Mouse (Mus musculus) limb, embryonic 14.5 days (tissue): Measurements from ENCODE around the gene Orai3. TPM values are rescaled to one million over a fixed set of nuclear protein-coding genes. Genes with fewer than 3 reads are reported as not detected.

ENCODE experiments used
- ATAC-seq: fragments of 200-750 bp; cut with Nextera tagmentation; 2 replicates; pipeline ENCODE4 v1.8.0; 2017; ENCODE audit warnings: low read depth, moderate number of reproducible peaks, moderate TSS enrichment; ENCODE audit not compliant: low FRiP score
- DNase-seq: peaks from one replicate; pipeline ENCODE4 v3.0.0-alpha.2; 2015; ENCODE audit warnings: low spot score
- H3K27ac ChIP-seq: fragments of 300-500 bp; sonication (generic); replicated peaks from 2 replicates; pipeline ENCODE4 v1.5.1; 2014; ENCODE audit warnings: low read depth, mild to moderate bottlenecking, low read length, moderate library complexity, mixed read lengths
- H3K27me3 ChIP-seq: fragments of 300-500 bp; sonication (generic); 2 replicates; pipeline ENCODE4 v1.6.1; 2014; ENCODE audit warnings: low read length, mixed read lengths; ENCODE audit not compliant: control insufficient read depth, insufficient read depth
- H3K36me3 ChIP-seq: fragments of 300-500 bp; sonication (generic); 2 replicates; pipeline ENCODE4 v1.6.1; 2014; ENCODE audit warnings: mild to moderate bottlenecking, low read length, moderate library complexity, mixed read lengths; ENCODE audit not compliant: control insufficient read depth, insufficient read depth
- H3K4me1 ChIP-seq: fragments of 300-500 bp; sonication (generic); 2 replicates; pipeline ENCODE4 v1.6.1; 2014; ENCODE audit warnings: antibody characterized with exemption, low read length, mixed read lengths; ENCODE audit not compliant: control insufficient read depth, insufficient read depth
- H3K4me2 ChIP-seq: fragments of 300-500 bp; sonication (generic); replicated peaks from 2 replicates; pipeline ENCODE4 v1.6.1; 2014; ENCODE audit warnings: low read depth, mild to moderate bottlenecking, low read length, moderate library complexity; ENCODE audit not compliant: severe bottlenecking
- H3K4me3 ChIP-seq: fragments of 300-500 bp; sonication (generic); replicated peaks from 2 replicates; pipeline ENCODE4 v1.5.1; 2014; ENCODE audit warnings: low read length
- H3K9ac ChIP-seq: fragments of 300-500 bp; sonication (generic); 2 replicates; pipeline ENCODE4 v1.6.1; 2014; ENCODE audit warnings: mild to moderate bottlenecking, low read depth, low read length, moderate library complexity; ENCODE audit not compliant: severe bottlenecking
- H3K9me3 ChIP-seq: fragments of 300-500 bp; sonication (generic); 2 replicates; pipeline ENCODE4 v1.6.1; 2016; ENCODE audit warnings: low read length; ENCODE audit not compliant: control insufficient read depth
- POLR2A ChIP-seq: fragments of 200-500 bp; IDR thresholded peaks from 2 replicates; pipeline ENCODE4 v1.8.0; 2012; ENCODE audit warnings: inconsistent platforms, mild to moderate bottlenecking, moderate library complexity, borderline replicate concordance; ENCODE audit not compliant: insufficient read depth, insufficient read length; ENCODE audit errors: extremely low read depth
- WGBS: fragments of 180-500 bp; shearing (Covaris S2); extraction: QIAGEN DNeasy Blood & Tissue Kit; methylation state at CpG from one replicate; pipeline ENCODE4 v1.1.7; 2014; 5-methylcytosine and 5-hydroxymethylcytosine counted together
- polyA plus RNA-seq, 2 experiments: library from polyadenylated mRNA; depleted of rRNA in 1 of 2; stranded (reverse) in 1 of 2; unstranded in 1 of 2; fragments of >200 nt; fragmentation: Nextera tagmentation in 1 of 2; extraction: Ambion mirVana in 1 of 2; gene quantifications; 2 replicates each; pipeline versions ENCODE4 v1.2.1 to v1.2.3; 2012 to 2014

Gene Orai3
- polyA plus RNA-seq, 2 experiments, result 10.5 to 22.8 TPM

DNA sequence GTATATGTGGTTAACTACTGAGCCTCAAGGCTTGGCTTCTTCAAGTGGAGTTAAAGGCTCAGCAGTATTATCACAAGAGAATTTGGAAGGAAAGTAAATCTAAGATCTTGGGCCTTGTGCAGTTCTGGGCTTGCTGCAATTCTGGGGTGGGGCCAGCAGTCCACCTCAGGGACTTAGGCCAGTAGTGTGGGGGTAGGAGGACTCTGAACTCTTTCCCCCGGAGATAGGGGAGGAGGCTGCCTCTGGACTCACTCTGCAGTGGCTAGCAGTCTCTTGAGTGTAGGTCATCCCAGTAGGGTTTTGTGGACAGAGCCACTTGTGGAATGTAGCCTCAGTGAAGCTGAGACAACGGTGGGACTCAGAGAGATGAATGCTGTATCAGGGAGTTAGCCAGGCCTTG, 3.9 kb upstream of the Orai3 start:
- no peak for ATAC-seq
- Histone ChIP-seq H3K4me1 (peaks cover 8% of the 10 kb centered on the region), H3K9me3 (no peaks in the 10 kb centered on the region), H3K27ac (no peak overlapping the region), H3K4me2 (no peak overlapping the region), H3K4me3 (no peak overlapping the region), H3K9ac (no peak overlapping the region), H3K36me3 (peaks cover 70% of the 10 kb centered on the region), H3K27me3 (no peaks in the 10 kb centered on the region)
- WGBS, result 97% methylated on average over 2 of the region's 2 CpGs
- TF ChIP-seq POLR2A, result no peak
- DNase-seq, result no peak

DNA sequence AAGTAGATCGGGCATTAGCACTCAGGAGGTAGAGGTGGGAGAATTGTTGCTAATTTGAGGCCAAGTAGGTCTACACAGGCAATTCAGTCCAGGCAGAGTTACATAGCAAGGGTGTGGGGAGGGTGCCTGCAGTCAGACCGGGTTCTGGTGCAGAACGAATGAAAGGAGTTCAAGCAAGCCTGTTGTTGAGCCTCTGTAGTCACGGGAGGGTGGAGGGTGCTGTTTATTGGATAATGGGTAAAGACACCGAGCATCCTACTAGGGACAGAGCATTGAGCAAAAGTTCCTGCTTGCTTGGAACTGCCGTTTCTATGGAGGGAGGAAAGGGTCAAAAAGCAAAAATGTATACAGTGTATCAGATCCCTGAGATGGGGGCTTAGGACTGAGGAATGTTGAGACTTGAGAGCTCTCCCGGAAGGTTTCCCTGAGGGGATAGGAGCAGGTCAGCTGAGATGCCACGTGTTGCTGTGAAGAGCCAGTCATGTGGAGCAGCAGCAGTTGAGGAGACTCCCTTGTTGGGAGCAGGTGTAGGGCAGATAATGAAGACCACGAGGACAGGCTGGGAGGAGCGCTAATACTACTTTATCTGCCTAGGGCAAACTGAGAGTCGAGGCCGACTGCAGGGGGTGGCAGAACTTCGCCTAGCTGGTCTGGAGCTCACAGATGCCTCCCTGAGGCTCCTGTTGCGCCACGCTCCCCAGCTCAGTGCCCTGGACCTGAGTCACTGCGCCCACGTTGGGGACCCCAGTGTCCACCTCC, 2.6 kb upstream of the Orai3 start:
- H3K27ac ChIP-seq, result no peak overlapping the region
- 77% methylated on average over 17 of the region's 17 CpGs for WGBS
- no peaks in the 10 kb centered on the region for H3K27me3 ChIP-seq
- H3K36me3 ChIP-seq, result peaks cover 63% of the 10 kb centered on the region
- H3K4me2 ChIP-seq, result no peak overlapping the region
- peaks cover 10% of the 10 kb centered on the region for H3K4me1 ChIP-seq
- ATAC-seq (no peak), DNase-seq (no peak)
- H3K9ac ChIP-seq, result no peak overlapping the region
- H3K4me3 ChIP-seq, result no peak overlapping the region
- H3K9me3 ChIP-seq, result no peaks in the 10 kb centered on the region
- TF ChIP-seq POLR2A, result no peak

- no peak overlapping the region for H3K9ac ChIP-seq
- ATAC-seq (no peak), DNase-seq (no peak)
- 91% methylated on average over 19 of the region's 19 CpGs for WGBS
- H3K36me3 ChIP-seq, result peaks cover 56% of the 10 kb centered on the region
- H3K9me3 ChIP-seq, result no peaks in the 10 kb centered on the region
- no peak overlapping the region for H3K4me2 ChIP-seq
- H3K4me1 ChIP-seq, result peaks cover 10% of the 10 kb centered on the region
- TF ChIP-seq POLR2A, result no peak
- no peaks in the 10 kb centered on the region for H3K27me3 ChIP-seq
- no peak overlapping the region for H3K27ac ChIP-seq
- H3K4me3 ChIP-seq, result no peak overlapping the region
Observed at GRCm38 (mm10) chr7:127767671-127768345, 1.8 kb upstream of the Orai3 start.

- Histone ChIP-seq H3K4me1 (peaks cover 10% of the 10 kb centered on the region), H3K9ac (no peak overlapping the region), H3K27ac (peak overlapping the region; percentile 53), H3K27me3 (no peaks in the 10 kb centered on the region), H3K9me3 (no peaks in the 10 kb centered on the region), H3K4me3 (peak overlapping the region; percentile 70), H3K4me2 (no peak overlapping the region), H3K36me3 (peaks cover 51% of the 10 kb centered on the region)
- DNase-seq (peak; percentile 27), ATAC-seq (no peak)
- TF ChIP-seq POLR2A, result no peak
- 52% methylated on average over 13 of the region's 13 CpGs for WGBS
Observed at GRCm38 (mm10) chr7:127768346-127768996, 1.1 kb upstream of the Orai3 start.

GRCm38 (mm10) chr7:127768997-127769593, 520 bp upstream of the Orai3 start:
- ATAC-seq, result peak; percentile 89
- Histone ChIP-seq H3K36me3 (peaks cover 44% of the 10 kb centered on the region), H3K4me1 (peaks cover 10% of the 10 kb centered on the region), H3K27me3 (no peaks in the 10 kb centered on the region), H3K27ac (peak overlapping the region; percentile 94), H3K4me2 (peak overlapping the region; percentile 92), H3K9me3 (no peaks in the 10 kb centered on the region), H3K9ac (peak overlapping the region; percentile 81), H3K4me3 (peak overlapping the region; percentile 70)
- WGBS, result under 1% methylated on average over 16 of the region's 16 CpGs
- no peak for TF ChIP-seq POLR2A
- peak; percentile 99 for DNase-seq
